In the genomic region with DNA sequence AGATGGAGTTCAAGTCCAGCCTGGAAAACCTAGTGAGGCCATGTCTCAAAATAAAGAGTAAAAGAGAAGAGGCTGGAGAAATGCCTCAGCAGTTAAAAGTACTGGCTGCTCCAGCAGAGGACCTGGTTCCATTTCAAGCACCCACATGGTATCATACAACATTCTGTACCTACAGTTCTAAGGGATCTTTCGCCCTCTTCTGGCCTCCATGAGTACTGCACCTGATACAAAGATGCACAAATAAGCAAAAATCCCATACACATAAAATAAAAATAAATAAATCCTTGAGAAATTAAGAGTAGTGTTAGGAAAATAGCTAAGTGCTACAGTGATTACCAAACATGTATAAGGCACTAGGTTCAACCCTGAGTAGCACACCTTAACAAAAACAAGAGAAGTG, we compare ENCODE assay signal across 10 mouse cellular contexts. TPM values are rescaled to one million over a fixed set of nuclear protein-coding genes. Genes with fewer than 3 reads are reported as not detected.
DNase-seq lines count a peak whose midpoint lies in the region; TF ChIP-seq lines count a peak whose summit lies in the region.
"Had no signal": no experiment of that assay in that cellular context is flagged by ENCODE, and none has a peak within 500 bp of the region (broad histone marks: within the 10 kb centered on the region; RNA-seq: fewer than 3 reads in every experiment).

No protein-coding gene starts in this region.

- no peak for TF ChIP-seq EP300 in CH12.LX (IDR thresholded peaks at IDR 0.05; ENCODE audit: low read length)

- TF ChIP-seq CTCF in layer of hippocampus, adult 2 months (conservative IDR thresholded peaks at IDR 0.05), result peak; percentile 76
- TF ChIP-seq CTCF in CH12.LX (conservative IDR thresholded peaks at IDR 0.05 in 1 of 2, IDR thresholded peaks at IDR 0.05 in 1 of 2; ENCODE audit: low read depth in 2 of 2, low read length in 2 of 2), result peak; percentile 53 to 58

- peaks cover 0 to 11% of the 10 kb centered on the region in 2 experiments; a peak in 2 of 4 replicates for H3K4me1 ChIP-seq in CH12.LX (ENCODE audit: control insufficient read depth in 1 of 2, insufficient read depth in 2 of 2)

- H3K4me3 ChIP-seq in layer of hippocampus, adult 2 months, result no peak overlapping the region
- H3K4me3 ChIP-seq in CH12.LX (replicated peaks in 1 of 3; ENCODE audit: low read depth in 2 of 3, low read length in 2 of 3, poor library complexity in 1 of 3), result no peak overlapping the region
- H3K4me3 ChIP-seq: stomach, embryonic 15.5 days had no signal

- no peak for TF ChIP-seq POLR2A in CH12.LX (IDR thresholded peaks at IDR 0.05; ENCODE audit: low read depth, low read length)

- H3K36me3 ChIP-seq in CH12.LX (replicated peaks in 1 of 2; ENCODE audit: control insufficient read depth in 1 of 2, insufficient read depth in 1 of 2, low read length in 1 of 2), result no peaks in the 10 kb centered on the region
- no peaks in the 10 kb centered on the region for H3K36me3 ChIP-seq in splenic B cell, adult 2 months (ENCODE audit: control insufficient read depth, insufficient read depth, low read length, poor library complexity, severe bottlenecking)
- H3K36me3 ChIP-seq: stomach, embryonic 15.5 days had no signal

- H3K9me3 ChIP-seq in CH12.LX (replicated peaks; ENCODE audit: low read length), result peaks cover 8% of the 10 kb centered on the region
- H3K9me3 ChIP-seq: stomach, embryonic 15.5 days had no signal

- no peak overlapping the region for H3K4me2 ChIP-seq in CH12.LX (ENCODE audit: insufficient read depth, low read depth, poor library complexity, severe bottlenecking)
- H3K4me2 ChIP-seq: stomach, embryonic 15.5 days had no signal

- in situ Hi-C loops in CH12.LX (cut with MboI; ENCODE audit: low pct_ligation_motif_present, low pct_unique_long_range_greater_than_20kb, low sequenced_read_pairs), result no loop called here

- H3K79me2 ChIP-seq in CH12.LX (replicated peaks; ENCODE audit: control insufficient read depth, extremely low read depth, insufficient read depth, poor library complexity, severe bottlenecking), result no peaks in the 10 kb centered on the region

- peak; percentile 50 for TF ChIP-seq RAD21 in CH12.LX (IDR thresholded peaks at IDR 0.05; ENCODE audit: low read depth, low read length)

- H3K9ac ChIP-seq in CH12.LX (ENCODE audit: insufficient read depth, low read depth), result no peak overlapping the region
- H3K9ac ChIP-seq: stomach, embryonic 15.5 days had no signal

- H3K27me3 ChIP-seq in CH12.LX (replicated peaks), result peaks cover 17% of the 10 kb centered on the region
- H3K27me3 ChIP-seq in splenic B cell, adult 2 months (ENCODE audit: control insufficient read depth, insufficient read depth, low read length, poor library complexity, severe bottlenecking), result peaks cover 5% of the 10 kb centered on the region; the same call in 1 of the 2 replicates
- H3K27me3 ChIP-seq: stomach, embryonic 15.5 days had no signal

- H3K27ac ChIP-seq in layer of hippocampus, adult 2 months, result no peak overlapping the region
- H3K27ac ChIP-seq in CH12.LX (ENCODE audit: insufficient read depth, low read depth), result no peak overlapping the region
- H3K27ac ChIP-seq: stomach, embryonic 15.5 days had no signal

- no peak for DNase-seq in layer of hippocampus, adult 2 months (ENCODE audit: low spot score in 2 of 2)
- DNase-seq in layer of hippocampus, adult 9-10 months (ENCODE audit: low spot score), result no peak
- DNase-seq in CH12.LX (ENCODE audit: extremely low read depth), result peak; percentile 29
- peak; percentile 35 for DNase-seq in MEL-GATA-1-ER (ENCODE audit: extremely low read depth, low read depth)
- peak; percentile 59 for DNase-seq in splenic B cell, adult 2 months (ENCODE audit: low read depth, low spot score)
- no peak for DNase-seq in ovary, postnatal 14 days (ENCODE audit: low spot score)
- no peak for DNase-seq in urinary bladder, postnatal 14 days (ENCODE audit: low spot score)
- DNase-seq: cerebellum, adult 9-10 months; gastrocnemius, postnatal 10 days had no signal

- dilution Hi-C loops in CH12.LX (cut with MboI; ENCODE audit: extremely low pct_ligation_motif_present, extremely low pct_unique_long_range_greater_than_20kb, low sequenced_read_pairs), result no loop called here

TF ChIP-seq in CH12.LX, 34 proteins besides CTCF, POLR2A, EP300 and RAD21:
- TF ChIP-seq POLR2AphosphoS2 (IDR thresholded peaks at IDR 0.05; ENCODE audit: low read depth, low read length) (no peak), SMC3 (IDR thresholded peaks at IDR 0.05; ENCODE audit: low read depth, low read length) (peak; percentile 36; the same call in 1 of the 2 replicates)
TF ChIP-seq in CH12.LX: peak in this region for 1.

RNA-seq across cellular contexts. Expression of gene Dpf3, which starts 4.1 kb away (rescaled TPM):
- 10 to 100 TPM; 27.4 to 29.4 TPM for total RNA-seq in layer of hippocampus, adult 2 months (2021)
- total RNA-seq in CH12.LX (2012; rRNA removed), result 0.42 TPM in 2 replicates
- total RNA-seq in CH12.LX (2014; rRNA removed), result 0.85 and 1.2 TPM in 2 replicates
- polyA plus RNA-seq in CH12.LX (2012; ENCODE audit: insufficient read length, low read depth), result 1.2 and 3.2 TPM in 2 replicates

RNA-seq across cellular contexts. Expression of gene Dcaf4, which starts 28.7 kb away (rescaled TPM):
- total RNA-seq in layer of hippocampus, adult 2 months (2021), result 10 to 100 TPM; 29.0 to 30.3 TPM
- total RNA-seq in CH12.LX (2012; rRNA removed) (22.0 and 22.1 TPM in 2 replicates), CH12.LX (2014; rRNA removed) (21.5 and 23.6 TPM in 2 replicates)
- polyA plus RNA-seq in CH12.LX (2012; ENCODE audit: insufficient read length, low read depth), result 17.3 and 19.4 TPM in 2 replicates

Comparison
In these comparisons a context has a peak if more than half of its experiments do, and no peak if none do; other contexts are left out.
1. DNase-seq: peak in CH12.LX (single experiment), MEL-GATA-1-ER (single experiment) and splenic B cell, adult 2 months (single experiment); none in layer of hippocampus, adult 2 months (0 of 2), layer of hippocampus, adult 9-10 months (single experiment), ovary, postnatal 14 days (single experiment) and urinary bladder, postnatal 14 days (single experiment).
2. RNA of gene Dpf3, which starts 4.1 kb away (total RNA-seq): 27.4 to 29.4 TPM in layer of hippocampus, adult 2 months; 0.42 to 1.2 TPM in CH12.LX; every median in the first group is over 10 times any median in the second.